Mouse (Mus musculus) liver, embryonic 13.5 days (tissue): ENCODE data around the gene Nop58. TPM values are rescaled to one million over a fixed set of nuclear protein-coding genes. Genes with fewer than 3 reads are reported as not detected.

Experiments
- ATAC-seq: fragments of 200-750 bp; cut with Nextera tagmentation; 2 replicates; pipeline ENCODE4 v1.8.0; 2017; ENCODE audit warnings: low read depth, mild to moderate bottlenecking, moderate number of reproducible peaks, moderate library complexity
- DNase-seq: peaks from one replicate; pipeline ENCODE4 v3.0.0; 2022
- H3K27ac ChIP-seq: fragments of 300-500 bp; sonication (generic); 2 replicates; pipeline ENCODE4 v1.5.1; 2015; ENCODE audit warnings: moderate library complexity, mild to moderate bottlenecking, inconsistent platforms
- H3K27me3 ChIP-seq: fragments of 300-500 bp; sonication (generic); 2 replicates; pipeline ENCODE4 v1.6.1; 2015; ENCODE audit warnings: mild to moderate bottlenecking, inconsistent platforms
- H3K36me3 ChIP-seq: fragments of 300-500 bp; sonication (generic); 2 replicates; pipeline ENCODE4 v1.6.1; 2015; ENCODE audit warnings: mild to moderate bottlenecking, inconsistent platforms
- H3K4me1 ChIP-seq: fragments of 300-500 bp; sonication (generic); replicated peaks from 2 replicates; pipeline ENCODE4 v1.6.1; 2015; ENCODE audit warnings: inconsistent platforms
- H3K4me2 ChIP-seq: fragments of 300-500 bp; sonication (generic); 2 replicates; pipeline ENCODE4 v1.6.1; 2015; ENCODE audit warnings: inconsistent platforms, mild to moderate bottlenecking, moderate library complexity
- H3K4me3 ChIP-seq: fragments of 300-500 bp; sonication (generic); replicated peaks from 2 replicates; pipeline ENCODE4 v1.5.1; 2015; ENCODE audit warnings: mild to moderate bottlenecking, inconsistent platforms
- H3K9ac ChIP-seq: fragments of 300-500 bp; sonication (generic); 2 replicates; pipeline ENCODE4 v1.6.1; 2015; ENCODE audit warnings: mild to moderate bottlenecking, inconsistent platforms
- H3K9me3 ChIP-seq: fragments of 300-500 bp; sonication (generic); replicated peaks from 2 replicates; pipeline ENCODE4 v1.6.1; 2016; ENCODE audit warnings: inconsistent platforms
- WGBS: fragments of 180-500 bp; shearing (Covaris S2); methylation state at CpG from one replicate; pipeline ENCODE4 v1.1.7; 2015; ENCODE audit not compliant: insufficient replicate concordance; 5-methylcytosine and 5-hydroxymethylcytosine counted together
- polyA plus RNA-seq: library from polyadenylated mRNA; unstranded; fragments of >200 nt; fragmentation: Nextera tagmentation; extraction: Ambion mirVana; gene quantifications from 2 replicates; pipeline ENCODE4 v1.2.1, GENCODE M21; 2015

Nop58 gene
- polyA plus RNA-seq, 1 experiment from 2014 or later = 226 TPM

- Histone ChIP-seq H3K27ac (peak overlapping the region; percentile 91), H3K27me3 (no peaks in the 10 kb centered on the region), H3K4me1 (peaks cover 31% of the 10 kb centered on the region), H3K9ac (peak overlapping the region; percentile 99), H3K4me3 (peak overlapping the region; percentile 100), H3K9me3 (no peaks in the 10 kb centered on the region), H3K36me3 (0 out of 2 replicates have a peak, but pooled peaks cover 12% of the 10 kb centered on the region), H3K4me2 (peak overlapping the region; percentile 80)
- ATAC-seq = peak; percentile 74
- peak; percentile 24 for DNase-seq
- WGBS = 0% methylated on average over 41 of the region's 54 CpGs
Observed at GRCm38 (mm10) chr1:59669962-59670630, 14.7 kb upstream of the Nop58 start.

DNA sequence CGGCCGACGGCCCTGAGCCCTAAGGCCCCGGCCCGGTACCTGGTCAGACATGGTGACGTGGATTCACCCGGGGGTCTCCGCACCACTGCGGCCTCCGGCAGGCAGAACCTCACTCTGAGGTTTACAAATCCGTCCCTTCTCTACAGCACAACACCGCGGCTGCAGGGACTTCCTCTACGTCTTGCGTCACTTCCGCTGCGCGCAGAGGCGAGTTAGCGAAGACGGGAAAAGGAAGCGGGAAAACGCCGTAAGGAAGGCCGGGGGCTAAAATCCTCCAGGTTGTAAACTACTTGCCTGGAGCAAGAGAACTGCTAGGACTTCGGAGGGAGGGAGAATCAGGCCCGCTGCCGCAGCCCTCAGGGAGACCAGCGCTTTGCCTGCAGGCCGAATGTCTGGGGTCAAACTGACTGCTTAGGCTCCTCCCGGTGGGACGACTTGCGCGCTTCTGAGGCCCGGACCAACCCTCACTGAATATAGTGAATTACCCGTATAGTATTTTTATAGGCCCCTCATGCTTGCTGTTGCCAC, 14.1 kb upstream of the Nop58 start, which contains the start of gene Sumo1:
Gene Sumo1 (minus strand): TSS at position 194 of the 528 bp plus-strand sequence.
- ATAC-seq (peak; percentile 91), DNase-seq (peak; percentile 76)
- WGBS = 0% methylated on average over 36 of the region's 36 CpGs
- peak within 1 kb of the TSS; percentile 91 for H3K27ac ChIP-seq
- peak within 1 kb of the TSS; percentile 99 for H3K9ac ChIP-seq
- H3K36me3 ChIP-seq = 0 out of 2 replicates have a peak, but pooled peaks cover 12% of the 10 kb centered on the region
- H3K9me3 ChIP-seq = no peaks in the 10 kb centered on the region
- peaks cover 31% of the 10 kb centered on the region for H3K4me1 ChIP-seq
- no peaks in the 10 kb centered on the region for H3K27me3 ChIP-seq
- H3K4me3 ChIP-seq = peak within 1 kb of the TSS; percentile 100
- H3K4me2 ChIP-seq = peak within 1 kb of the TSS; percentile 80

GRCm38 (mm10) chr1:59673661-59674060, 11.1 kb upstream of the Nop58 start:
- H3K4me1 ChIP-seq = peaks cover 22% of the 10 kb centered on the region
- H3K27ac ChIP-seq = no peak overlapping the region
- H3K4me2 ChIP-seq = no peak overlapping the region
- ATAC-seq (no peak), DNase-seq (no peak)
- 0 out of 2 replicates have a peak, but pooled peaks cover 5% of the 10 kb centered on the region for H3K27me3 ChIP-seq
- WGBS = 96% methylated on average over 2 of the region's 2 CpGs
- 0 out of 2 replicates have a peak, but pooled peaks cover 5% of the 10 kb centered on the region for H3K36me3 ChIP-seq
- H3K4me3 ChIP-seq = no peak overlapping the region
- H3K9me3 ChIP-seq = no peaks in the 10 kb centered on the region
- H3K9ac ChIP-seq = no peak overlapping the region

GRCm38 (mm10) chr1:59683926-59684818, 599 bp upstream of the Nop58 start:
- peaks cover 32% of the 10 kb centered on the region for H3K4me1 ChIP-seq
- H3K36me3 ChIP-seq = peaks cover 4% of the 10 kb centered on the region; the same call in 1 of the 2 replicates
- no peaks in the 10 kb centered on the region for H3K9me3 ChIP-seq
- H3K9ac ChIP-seq = peak overlapping the region; percentile 68; the same call in 1 of the 2 replicates
- ATAC-seq (peak; percentile 24; the same call in 1 of the 2 replicates), DNase-seq (peak; percentile 20)
- peak overlapping the region; percentile 74 for H3K4me2 ChIP-seq
- 7% methylated on average over 11 of the region's 11 CpGs for WGBS
- H3K4me3 ChIP-seq = peak overlapping the region; percentile 81
- peaks cover 10% of the 10 kb centered on the region; the same call in 1 of the 2 replicates for H3K27me3 ChIP-seq
- H3K27ac ChIP-seq = peak overlapping the region; percentile 69

GRCm38 (mm10) chr1:59687493-59687892, 2.7 kb downstream of the Nop58 start:
- Histone ChIP-seq H3K4me3 (peak overlapping the region; percentile 81), H3K27me3 (no peaks in the 10 kb centered on the region; the same call in 1 of the 2 replicates), H3K27ac (no peak overlapping the region), H3K9ac (peak overlapping the region; percentile 59), H3K9me3 (no peaks in the 10 kb centered on the region), H3K4me2 (peak overlapping the region; percentile 57), H3K36me3 (peaks cover 27% of the 10 kb centered on the region), H3K4me1 (peaks cover 40% of the 10 kb centered on the region)
- WGBS = 30% methylated on average over 1 of the region's 1 CpGs
- no peak for DNase-seq
- ATAC-seq = no peak

DNA sequence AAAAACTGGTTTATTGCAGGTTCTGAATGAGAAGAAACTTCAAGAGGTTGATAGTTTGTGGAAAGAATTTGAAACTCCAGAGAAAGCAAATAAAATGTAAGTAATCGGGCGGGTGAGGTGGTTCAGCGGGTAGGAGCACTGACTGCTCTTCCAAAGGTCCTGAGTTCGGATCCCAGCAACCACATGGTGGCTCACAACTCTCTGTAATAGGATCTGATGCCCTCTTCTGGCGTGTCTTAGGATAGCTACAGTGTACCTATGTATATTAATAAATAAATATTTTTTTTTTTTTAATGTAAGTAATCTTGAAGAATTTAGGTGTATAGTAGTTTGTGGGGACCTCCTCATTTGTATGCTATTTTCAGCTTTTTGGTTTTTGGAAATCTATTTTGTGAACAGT, 5.7 kb downstream of the Nop58 start:
- ATAC-seq = no peak
- no peak for DNase-seq
- Histone ChIP-seq H3K4me3 (no peak overlapping the region), H3K9me3 (no peaks in the 10 kb centered on the region), H3K27me3 (no peaks in the 10 kb centered on the region), H3K4me2 (no peak overlapping the region), H3K4me1 (peaks cover 37% of the 10 kb centered on the region), H3K27ac (no peak overlapping the region), H3K36me3 (peaks cover 53% of the 10 kb centered on the region), H3K9ac (no peak overlapping the region)
- 74% methylated on average over 5 of the region's 5 CpGs for WGBS

DNA sequence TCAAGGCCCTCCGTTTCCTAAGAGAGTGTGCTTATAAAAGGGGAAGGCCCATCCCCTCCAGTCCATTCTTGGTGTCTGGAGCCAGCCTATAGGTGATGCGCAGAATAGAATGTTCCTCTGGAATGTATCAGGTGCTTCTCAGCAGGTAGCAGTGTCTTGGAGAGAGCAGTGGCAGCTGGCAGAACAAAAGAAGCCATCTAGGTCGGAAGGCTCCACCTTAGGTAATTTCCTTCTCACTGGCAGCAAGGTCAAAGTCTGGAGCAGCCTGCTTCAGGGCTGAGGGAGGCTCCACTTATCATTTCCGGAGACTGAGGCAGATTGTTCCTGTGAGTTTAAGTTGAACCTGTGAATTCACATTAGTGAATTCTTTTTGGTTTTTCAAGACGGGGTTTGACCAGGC, 13.0 kb downstream of the Nop58 start:
- no peak for ATAC-seq
- Histone ChIP-seq H3K4me1 (no peaks in the 10 kb centered on the region), H3K4me3 (no peak overlapping the region), H3K9me3 (no peaks in the 10 kb centered on the region), H3K9ac (no peak overlapping the region), H3K27ac (no peak overlapping the region), H3K27me3 (no peaks in the 10 kb centered on the region), H3K4me2 (no peak overlapping the region), H3K36me3 (peaks cover 88% of the 10 kb centered on the region)
- WGBS = 77% methylated on average over 5 of the region's 5 CpGs
- no peak for DNase-seq

- peaks cover 87% of the 10 kb centered on the region for H3K36me3 ChIP-seq
- no peak for DNase-seq
- H3K4me1 ChIP-seq = no peaks in the 10 kb centered on the region
- H3K9me3 ChIP-seq = no peaks in the 10 kb centered on the region
- no peak overlapping the region for H3K4me3 ChIP-seq
- H3K9ac ChIP-seq = no peak overlapping the region
- 86% methylated on average over 3 of the region's 3 CpGs for WGBS
- H3K27me3 ChIP-seq = no peaks in the 10 kb centered on the region
- no peak for ATAC-seq
- no peak overlapping the region for H3K4me2 ChIP-seq
- H3K27ac ChIP-seq = no peak overlapping the region
Observed at GRCm38 (mm10) chr1:59698207-59698606, 13.4 kb downstream of the Nop58 start.

DNA sequence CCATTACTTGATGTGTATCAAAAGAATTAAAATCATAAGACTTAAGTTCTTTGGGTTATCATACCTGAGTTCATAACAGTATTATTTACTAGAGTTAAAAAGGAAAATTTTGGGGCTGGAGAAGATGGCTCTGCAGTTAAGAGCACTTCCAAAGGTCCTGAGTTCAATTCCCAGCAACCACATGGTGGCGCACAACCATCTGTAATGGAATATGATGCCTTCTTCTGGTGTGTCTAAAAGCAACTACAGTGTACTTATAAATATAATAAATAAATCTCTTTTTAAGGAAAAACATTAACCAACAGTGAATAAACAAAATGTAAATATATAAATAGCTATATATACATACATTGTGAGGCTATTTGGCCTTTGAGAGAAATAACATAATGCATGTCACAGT, 17.0 kb downstream of the Nop58 start:
- peaks cover 84% of the 10 kb centered on the region for H3K36me3 ChIP-seq
- H3K27me3 ChIP-seq = no peaks in the 10 kb centered on the region
- no peak overlapping the region for H3K27ac ChIP-seq
- no peak overlapping the region for H3K9ac ChIP-seq
- no peak overlapping the region for H3K4me3 ChIP-seq
- DNase-seq (no peak), ATAC-seq (no peak)
- no peaks in the 10 kb centered on the region for H3K4me1 ChIP-seq
- 97% methylated on average over 1 of the region's 1 CpGs for WGBS
- H3K4me2 ChIP-seq = no peak overlapping the region
- H3K9me3 ChIP-seq = no peaks in the 10 kb centered on the region

GRCm38 (mm10) chr1:59719900-59720299, 35.1 kb downstream of the Nop58 start:
- ATAC-seq (no peak), DNase-seq (no peak)
- WGBS = 28% methylated on average over 4 of the region's 4 CpGs
- H3K9ac ChIP-seq = no peak overlapping the region
- H3K27me3 ChIP-seq = no peaks in the 10 kb centered on the region
- no peak overlapping the region for H3K4me3 ChIP-seq
- no peaks in the 10 kb centered on the region for H3K9me3 ChIP-seq
- H3K27ac ChIP-seq = no peak overlapping the region
- no peaks in the 10 kb centered on the region for H3K4me1 ChIP-seq
- H3K4me2 ChIP-seq = no peak overlapping the region
- peaks cover 43% of the 10 kb centered on the region for H3K36me3 ChIP-seq

DNA sequence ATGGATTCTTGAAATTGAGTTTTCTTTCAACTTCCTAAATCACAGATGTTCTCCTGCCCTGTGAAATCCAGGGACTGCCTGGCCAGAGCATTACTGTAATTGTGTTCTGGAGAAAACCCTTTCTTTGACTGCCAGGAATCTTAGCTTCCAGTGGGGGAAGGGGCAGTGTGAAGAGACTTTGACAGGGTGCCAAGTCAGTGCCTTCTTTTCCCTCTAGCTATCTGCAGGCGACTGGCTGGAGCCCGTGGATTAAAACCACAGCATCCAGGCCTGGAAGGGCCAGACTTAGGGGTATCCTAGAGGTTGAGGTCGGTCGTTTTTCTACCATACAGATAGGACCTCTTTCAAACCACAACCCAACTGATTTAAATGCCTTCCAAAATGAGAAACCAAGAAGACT, 40.9 kb downstream of the Nop58 start:
- WGBS = 35% methylated on average over 4 of the region's 4 CpGs
- Histone ChIP-seq H3K27me3 (no peaks in the 10 kb centered on the region), H3K4me1 (no peaks in the 10 kb centered on the region), H3K36me3 (peaks cover 7% of the 10 kb centered on the region), H3K4me3 (no peak overlapping the region), H3K4me2 (no peak overlapping the region), H3K27ac (no peak overlapping the region), H3K9ac (no peak overlapping the region), H3K9me3 (no peaks in the 10 kb centered on the region)
- ATAC-seq (no peak), DNase-seq (no peak)
